Mouse (Mus musculus) heart, embryonic 11.5 days (tissue): ENCODE results near the gene Jpt1. TPM values are rescaled to one million over a fixed set of nuclear protein-coding genes. Genes with fewer than 3 reads are reported as not detected.

Source experiments
- ATAC-seq: fragments of 200-750 bp; cut with Nextera tagmentation; replicated peaks from 2 replicates; pipeline ENCODE4 v1.8.0; 2017; ENCODE audit warnings: moderate library complexity; ENCODE audit not compliant: insufficient number of reproducible peaks, low FRiP score, low TSS enrichment
- H3K27ac ChIP-seq: fragments of 300-500 bp; sonication (generic); 2 replicates; pipeline ENCODE4 v1.5.1; 2014; ENCODE audit warnings: mild to moderate bottlenecking, low read depth, low read length
- H3K27me3 ChIP-seq: fragments of 300-500 bp; sonication (generic); 2 replicates; pipeline ENCODE4 v1.6.1; 2014; ENCODE audit warnings: mild to moderate bottlenecking, low read length, mixed read lengths; ENCODE audit not compliant: control insufficient read depth, insufficient read depth
- H3K36me3 ChIP-seq: fragments of 300-500 bp; sonication (generic); 2 replicates; pipeline ENCODE4 v1.6.1; 2014; ENCODE audit warnings: mild to moderate bottlenecking, low read length, moderate library complexity, mixed read lengths; ENCODE audit not compliant: control insufficient read depth, insufficient read depth
- H3K4me1 ChIP-seq: fragments of 300-500 bp; sonication (generic); 2 replicates; pipeline ENCODE4 v1.6.1; 2014; ENCODE audit warnings: low read length; ENCODE audit not compliant: control insufficient read depth, insufficient read depth
- H3K4me2 ChIP-seq: fragments of 300-500 bp; sonication (generic); 2 replicates; pipeline ENCODE4 v1.6.1; 2014; ENCODE audit warnings: mild to moderate bottlenecking, moderate library complexity
- H3K4me3 ChIP-seq: fragments of 300-500 bp; sonication (generic); 2 replicates; pipeline ENCODE4 v1.5.1; 2014; ENCODE audit warnings: low read depth, low read length
- H3K9ac ChIP-seq: fragments of 300-500 bp; sonication (generic); 2 replicates; pipeline ENCODE4 v1.6.1; 2014; ENCODE audit warnings: mild to moderate bottlenecking, low read depth, low read length, moderate library complexity
- H3K9me3 ChIP-seq: fragments of 300-500 bp; sonication (generic); replicated peaks from 2 replicates; pipeline ENCODE4 v1.6.1; 2016; ENCODE audit warnings: low read length; ENCODE audit not compliant: control insufficient read depth
- WGBS: fragments of 180-500 bp; shearing (Covaris S2); extraction: QIAGEN DNeasy Blood & Tissue Kit; methylation state at CpG from one replicate; pipeline ENCODE4 v1.1.7; 2014; ENCODE audit not compliant: insufficient replicate concordance; 5-methylcytosine and 5-hydroxymethylcytosine counted together
- polyA plus RNA-seq: library from polyadenylated mRNA; unstranded; fragments of >200 nt; fragmentation: Nextera tagmentation; extraction: Ambion mirVana; gene quantifications from 2 replicates; pipeline ENCODE4 v1.2.1, GENCODE M21; 2014

The Jpt1 gene
- polyA plus RNA-seq, 1 experiment from 2014 or later: 457 TPM

DNA sequence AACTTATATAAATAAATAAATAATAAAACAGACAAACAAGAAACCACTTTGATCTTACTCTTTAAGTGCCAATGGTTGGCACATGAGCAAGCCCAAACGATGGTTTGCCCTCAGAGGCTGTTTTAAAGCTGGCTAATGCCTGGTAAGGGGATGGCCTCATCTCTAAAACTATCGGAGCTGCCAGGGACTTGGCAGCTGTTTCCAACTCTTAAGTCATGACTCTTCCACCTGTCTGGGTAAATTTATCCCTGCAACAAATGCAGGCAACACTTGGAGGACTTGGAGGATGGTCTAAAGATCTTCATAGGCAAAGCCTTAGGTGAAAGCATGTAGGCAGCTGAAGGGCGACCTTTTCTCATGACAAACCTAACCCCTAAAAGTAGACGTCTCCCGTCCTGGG, 2.8 kb upstream of the Jpt1 start:
- Histone ChIP-seq H3K36me3 (no peaks in the 10 kb centered on the region), H3K9me3 (no peaks in the 10 kb centered on the region), H3K27me3 (no peaks in the 10 kb centered on the region), H3K4me2 (no peak overlapping the region), H3K4me3 (no peak overlapping the region), H3K27ac (no peak overlapping the region), H3K9ac (no peak overlapping the region), H3K4me1 (peaks cover 18% of the 10 kb centered on the region)
- WGBS: 80% methylated on average over 5 of the region's 5 CpGs
- no peak for ATAC-seq

DNA sequence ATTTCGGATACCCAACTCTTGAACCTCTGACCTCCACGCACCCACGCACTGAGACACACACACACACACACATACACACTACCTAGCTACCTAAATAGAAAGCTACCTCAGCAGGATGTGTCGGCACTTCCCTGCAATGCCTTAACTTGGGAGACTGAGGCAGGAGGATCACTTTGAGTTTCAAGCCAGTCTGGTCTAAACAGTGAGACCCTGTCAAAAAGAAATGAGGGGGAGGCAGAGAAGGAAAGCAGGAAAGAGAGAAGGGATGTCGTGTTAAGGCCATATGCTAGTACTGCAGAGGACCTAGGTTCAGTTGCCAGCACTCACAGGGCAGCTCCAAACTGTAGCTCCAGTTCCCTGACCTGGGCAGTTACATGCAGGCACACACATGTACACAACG, 834 bp upstream of the Jpt1 start:
- 70% methylated on average over 6 of the region's 6 CpGs for WGBS
- no peak overlapping the region for H3K9ac ChIP-seq
- peak overlapping the region; percentile 11; the same call in 1 of the 2 replicates for H3K4me2 ChIP-seq
- H3K4me3 ChIP-seq: no peak overlapping the region
- H3K9me3 ChIP-seq: no peaks in the 10 kb centered on the region
- H3K27me3 ChIP-seq: no peaks in the 10 kb centered on the region
- no peak overlapping the region for H3K27ac ChIP-seq
- ATAC-seq: no peak
- H3K4me1 ChIP-seq: peaks cover 32% of the 10 kb centered on the region
- H3K36me3 ChIP-seq: no peaks in the 10 kb centered on the region

DNA sequence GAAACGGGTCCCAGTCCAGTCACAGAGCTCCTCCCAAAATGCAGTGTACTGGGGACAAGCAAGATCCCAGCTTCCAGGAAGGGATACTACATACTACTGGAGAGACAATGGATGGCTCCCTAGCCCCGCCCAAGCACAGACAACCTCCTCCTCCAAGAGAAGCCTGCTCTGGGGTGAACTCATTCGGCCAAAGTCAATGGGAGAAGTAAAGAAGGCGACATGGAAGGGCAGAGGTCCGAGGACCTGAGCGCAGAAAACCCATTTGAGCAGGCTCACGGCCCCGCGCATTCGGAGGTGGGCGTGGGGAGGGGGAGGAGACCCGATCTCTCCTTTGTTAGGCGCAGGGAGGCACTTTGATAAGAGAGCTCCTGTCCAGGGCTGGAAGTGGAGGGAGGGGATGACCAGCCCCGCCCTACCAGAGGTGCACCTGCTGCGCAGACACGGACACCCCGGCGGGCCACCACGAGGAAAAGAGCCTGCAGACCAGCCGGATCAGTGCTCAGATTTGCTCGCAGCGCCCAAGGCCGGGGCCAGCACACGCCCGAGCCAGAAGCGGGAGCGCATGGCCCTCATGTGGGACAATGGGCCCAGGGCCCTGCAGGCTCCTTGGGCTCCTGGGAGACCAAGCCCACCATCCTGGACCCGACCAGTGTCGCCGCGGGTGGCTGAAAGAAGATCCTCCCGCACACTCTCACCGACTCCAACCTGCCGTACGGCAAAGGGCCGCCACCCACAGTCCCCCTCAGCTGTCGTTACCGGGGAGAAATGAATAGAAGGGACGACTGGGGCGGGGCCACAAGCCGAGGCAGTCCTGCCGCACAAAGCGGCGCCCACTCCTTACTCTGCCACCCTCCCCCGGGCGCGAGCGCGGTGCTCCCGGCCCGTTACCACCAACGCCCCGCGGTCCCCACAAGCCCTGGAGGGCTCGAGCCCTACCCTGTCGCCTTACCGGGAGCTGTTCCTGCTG, 633 bp downstream of the Jpt1 start:
- Histone ChIP-seq H3K4me1 (peaks cover 40% of the 10 kb centered on the region), H3K9me3 (no peaks in the 10 kb centered on the region), H3K27me3 (no peaks in the 10 kb centered on the region), H3K27ac (peak overlapping the region; percentile 89), H3K9ac (peak overlapping the region; percentile 97), H3K4me3 (peak overlapping the region; percentile 100), H3K36me3 (no peaks in the 10 kb centered on the region), H3K4me2 (peak overlapping the region; percentile 90)
- ATAC-seq: peak; percentile 55
- WGBS: under 1% methylated on average over 54 of the region's 57 CpGs

DNA sequence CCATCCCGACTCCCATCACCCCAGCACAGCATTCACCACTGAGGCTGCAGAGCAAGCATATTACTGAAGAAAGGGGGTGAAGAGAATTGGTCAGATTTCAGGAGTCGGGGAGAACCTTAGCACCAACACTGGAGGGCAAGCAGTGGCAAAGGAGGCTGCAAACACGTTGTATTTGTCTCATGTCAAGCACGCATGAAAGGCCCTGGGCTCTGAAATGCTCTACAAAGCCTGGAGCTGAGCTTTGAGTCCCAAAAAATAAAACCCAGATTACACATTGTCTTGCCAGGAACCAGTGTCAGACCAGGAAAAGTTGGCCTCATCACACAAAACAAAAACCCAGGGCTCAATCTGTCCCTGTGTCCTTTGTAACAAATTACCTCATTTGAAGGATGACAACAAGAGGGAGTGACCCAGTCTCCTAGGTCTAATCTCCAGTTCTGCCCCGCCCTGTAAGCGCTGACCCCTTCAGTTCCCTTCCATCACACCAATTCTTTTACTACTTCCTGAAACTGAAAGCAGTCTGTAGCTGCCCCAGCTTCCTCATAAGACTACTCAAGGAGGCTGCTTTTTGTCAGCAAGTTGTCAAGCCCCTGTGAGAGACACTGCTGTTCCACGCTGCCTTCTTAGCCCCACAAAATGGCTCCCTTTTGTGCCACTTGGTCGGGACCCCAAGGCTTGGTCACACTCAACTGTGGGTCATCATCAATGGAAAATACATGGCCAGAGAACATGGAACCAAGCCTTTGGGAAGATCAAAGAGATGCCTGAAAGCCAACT, 1.6 kb downstream of the Jpt1 start:
- Histone ChIP-seq H3K4me3 (peak overlapping the region; percentile 100), H3K4me2 (peak overlapping the region; percentile 90), H3K27ac (peak overlapping the region; percentile 89), H3K4me1 (peaks cover 48% of the 10 kb centered on the region), H3K9ac (peak overlapping the region; percentile 97), H3K27me3 (no peaks in the 10 kb centered on the region), H3K36me3 (no peaks in the 10 kb centered on the region), H3K9me3 (no peaks in the 10 kb centered on the region)
- WGBS: 33% methylated on average over 8 of the region's 8 CpGs
- ATAC-seq: no peak

DNA sequence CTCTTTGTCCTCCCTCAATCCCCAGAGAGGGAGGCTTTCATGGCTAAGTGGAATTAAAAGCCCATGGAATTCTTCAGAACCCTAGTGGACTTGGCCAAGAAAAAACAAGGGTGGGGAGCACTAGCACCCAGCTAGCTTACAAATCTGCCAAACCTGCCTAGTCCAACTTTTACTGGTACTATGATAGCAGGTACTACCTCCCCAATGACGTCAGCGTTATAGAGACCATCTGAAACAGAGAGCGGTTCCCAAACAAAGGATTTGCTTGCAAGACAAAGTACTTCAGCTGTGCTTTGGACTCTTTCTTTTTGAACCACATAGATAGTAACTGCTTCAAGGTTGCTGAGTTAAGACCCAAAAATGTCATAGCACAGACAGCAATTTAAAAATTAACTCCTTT, 2.2 kb downstream of the Jpt1 start:
- ATAC-seq: no peak
- Histone ChIP-seq H3K27me3 (no peaks in the 10 kb centered on the region), H3K4me3 (peak overlapping the region; percentile 100), H3K4me1 (peaks cover 54% of the 10 kb centered on the region), H3K4me2 (peak overlapping the region; percentile 90), H3K9me3 (no peaks in the 10 kb centered on the region), H3K36me3 (no peaks in the 10 kb centered on the region), H3K27ac (peak overlapping the region; percentile 89), H3K9ac (peak overlapping the region; percentile 97; the same call in 1 of the 2 replicates)
- 63% methylated on average over 3 of the region's 3 CpGs for WGBS

DNA sequence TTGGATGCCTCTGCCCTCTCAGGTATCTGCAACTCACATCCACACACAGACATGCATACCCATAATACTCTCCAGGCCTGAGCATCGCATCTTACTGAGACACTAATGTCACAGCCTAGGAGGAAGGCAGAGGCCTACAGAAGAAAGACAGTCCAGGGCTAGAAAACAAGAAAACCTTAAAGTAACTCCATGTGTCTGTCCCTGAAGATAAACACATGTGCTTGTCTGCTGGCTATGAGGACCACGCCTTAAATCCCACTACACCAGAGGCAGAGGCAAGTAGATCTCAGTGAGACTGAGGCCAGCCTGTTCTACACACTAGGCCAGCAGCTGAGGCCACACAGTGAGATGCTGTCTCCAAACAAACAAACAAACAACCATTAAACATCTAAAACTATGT, 3.1 kb downstream of the Jpt1 start:
- Histone ChIP-seq H3K36me3 (no peaks in the 10 kb centered on the region), H3K27me3 (no peaks in the 10 kb centered on the region), H3K4me2 (peak overlapping the region; percentile 90), H3K9me3 (no peaks in the 10 kb centered on the region), H3K4me3 (peak overlapping the region; percentile 100), H3K4me1 (peaks cover 62% of the 10 kb centered on the region), H3K27ac (peak overlapping the region; percentile 79), H3K9ac (peak overlapping the region; percentile 0; the same call in 1 of the 2 replicates)
- no peak for ATAC-seq
- WGBS: 66% methylated on average over 2 of the region's 2 CpGs

DNA sequence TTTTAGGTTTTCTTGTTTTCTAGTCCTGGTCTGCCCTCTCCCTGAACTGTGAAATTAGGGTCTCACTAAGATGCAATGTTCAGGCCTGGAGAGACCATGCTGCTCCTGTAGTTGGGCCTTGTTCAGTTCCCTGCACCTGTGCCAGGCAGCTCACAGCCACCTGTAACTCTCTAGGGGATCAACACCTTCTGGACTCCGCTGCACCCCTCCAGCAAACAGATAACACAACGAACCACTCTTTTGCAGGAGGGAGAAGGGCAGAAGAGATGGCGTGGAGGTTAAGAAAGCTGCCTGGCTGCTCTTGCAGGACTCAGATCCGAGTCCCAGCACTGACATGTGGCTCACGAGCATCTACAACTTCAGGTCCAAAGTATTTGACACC, 3.7 kb downstream of the Jpt1 start:
- peak overlapping the region; percentile 79 for H3K27ac ChIP-seq
- peak overlapping the region; percentile 58; the same call in 1 of the 2 replicates for H3K9ac ChIP-seq
- peak overlapping the region; percentile 90 for H3K4me2 ChIP-seq
- H3K36me3 ChIP-seq: no peaks in the 10 kb centered on the region
- H3K4me3 ChIP-seq: peak overlapping the region; percentile 100
- H3K27me3 ChIP-seq: no peaks in the 10 kb centered on the region
- no peaks in the 10 kb centered on the region for H3K9me3 ChIP-seq
- ATAC-seq: no peak
- WGBS: 24% methylated on average over 5 of the region's 5 CpGs
- H3K4me1 ChIP-seq: peaks cover 66% of the 10 kb centered on the region

DNA sequence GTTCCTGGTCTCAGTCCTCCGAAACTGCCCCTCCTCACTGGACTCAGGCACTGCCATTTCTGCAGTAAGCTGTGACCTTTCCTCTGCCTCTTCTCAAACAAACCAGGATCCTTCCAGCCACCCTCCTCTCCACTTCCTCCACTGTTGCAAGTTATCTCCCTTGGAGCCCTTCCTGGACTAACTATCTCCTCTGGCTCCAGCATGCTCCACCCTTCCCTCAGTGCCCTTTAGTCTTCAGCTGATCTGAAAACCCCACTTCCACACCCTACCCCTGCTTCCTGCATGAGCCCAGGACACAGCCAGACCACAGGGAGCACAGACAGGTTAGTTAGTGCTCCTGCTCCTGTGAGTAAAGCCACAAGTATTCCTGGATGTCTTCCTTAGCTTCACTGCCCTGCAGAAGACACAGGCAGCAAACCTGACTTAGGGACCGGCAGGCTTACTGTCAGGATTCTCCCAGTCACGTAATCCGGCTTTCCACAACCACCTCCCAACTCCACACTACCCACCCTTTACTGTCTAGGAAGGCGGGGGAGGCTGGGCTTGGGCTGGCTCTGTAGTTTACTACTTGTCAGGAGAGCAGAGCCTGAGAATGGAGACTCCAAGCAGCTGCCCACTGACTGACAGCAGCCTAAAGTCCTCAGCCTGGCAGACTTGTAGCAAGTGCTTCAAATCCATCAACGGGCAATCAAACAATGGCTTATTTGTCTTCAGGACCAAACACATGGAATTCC, 4.2 kb downstream of the Jpt1 start:
- H3K36me3 ChIP-seq: no peaks in the 10 kb centered on the region
- no peaks in the 10 kb centered on the region for H3K9me3 ChIP-seq
- peak overlapping the region; percentile 90 for H3K4me2 ChIP-seq
- peak overlapping the region; percentile 58 for H3K9ac ChIP-seq
- no peaks in the 10 kb centered on the region for H3K27me3 ChIP-seq
- peaks cover 68% of the 10 kb centered on the region for H3K4me1 ChIP-seq
- peak overlapping the region; percentile 100 for H3K4me3 ChIP-seq
- 23% methylated on average over 6 of the region's 6 CpGs for WGBS
- ATAC-seq: no peak
- H3K27ac ChIP-seq: peak overlapping the region; percentile 79
